Mouse (Mus musculus) layer of hippocampus, adult 2 months (tissue): Measurements from ENCODE around the gene Gzmc. TPM values are rescaled to one million over a fixed set of nuclear protein-coding genes. Genes with fewer than 3 reads are reported as not detected.
"Not testable (repeated sequence)": the region's sequence is repeated elsewhere in the genome, so short reads cannot be mapped to it uniquely, and the experiment has no call there.

Experiments
- DNase-seq, 2 experiments: peaks; one replicate each; pipeline ENCODE4 v3.0.0; 2022; ENCODE audit warnings: low spot score in 2 of 2
- H3K27ac ChIP-seq: fragments of 200-600 bp; 2 replicates; pipeline ENCODE4 v1.8.1; 2022
- H3K4me3 ChIP-seq: fragments of 200-600 bp; 2 replicates; pipeline ENCODE4 v1.8.1; 2022; ENCODE audit warnings: mild to moderate bottlenecking
- CTCF ChIP-seq: fragments of 200-600 bp; conservative IDR thresholded peaks from 2 replicates; pipeline ENCODE4 v1.8.1; 2022; ENCODE audit warnings: antibody characterized with exemption, mild to moderate bottlenecking, moderate library complexity
- long read RNA-seq, 2 experiments: library from polyadenylated mRNA; stranded (forward); transcript quantifications; one replicate each; pipeline ENCODE4 v2.0.0; 2021; ENCODE audit warnings: borderline mapping rate in 2 of 2
- total RNA-seq, 2 experiments: library from RNA; stranded (reverse); gene quantifications; 2 replicates each; pipeline ENCODE4 v1.2.3; 2021

Gene Gzmc
- total RNA-seq = not detected
- long read RNA-seq, experiment 1 = 0 reads
- long read RNA-seq, experiment 2 = 0 reads

DNA sequence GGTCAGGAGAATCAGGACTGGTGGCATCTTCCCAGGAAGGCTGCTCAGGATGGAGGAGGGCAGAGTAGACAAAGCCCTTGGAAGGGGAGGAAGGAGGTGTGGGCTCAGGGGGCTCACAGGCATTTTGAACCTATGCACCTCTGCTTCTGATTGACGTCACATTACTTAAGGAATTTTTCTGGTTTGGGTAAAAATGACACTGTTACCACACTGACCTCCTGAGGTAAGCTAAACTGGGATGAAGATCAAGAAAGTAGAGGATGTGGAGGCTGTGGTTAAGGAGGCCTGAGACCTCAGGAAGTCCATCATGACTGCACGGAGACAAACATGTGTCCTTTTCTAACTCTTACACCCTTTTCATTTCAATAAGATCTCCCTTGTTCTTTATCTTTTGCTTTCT is at the start of gene Gzmc:
Gene Gzmc, minus strand, starts transcription at position 101 of the 400 bp plus-strand sequence.
- H3K27ac ChIP-seq = no peak within 1 kb of the TSS
- DNase-seq = no peak
- no peak for TF ChIP-seq CTCF
- no peak within 1 kb of the TSS for H3K4me3 ChIP-seq

DNA sequence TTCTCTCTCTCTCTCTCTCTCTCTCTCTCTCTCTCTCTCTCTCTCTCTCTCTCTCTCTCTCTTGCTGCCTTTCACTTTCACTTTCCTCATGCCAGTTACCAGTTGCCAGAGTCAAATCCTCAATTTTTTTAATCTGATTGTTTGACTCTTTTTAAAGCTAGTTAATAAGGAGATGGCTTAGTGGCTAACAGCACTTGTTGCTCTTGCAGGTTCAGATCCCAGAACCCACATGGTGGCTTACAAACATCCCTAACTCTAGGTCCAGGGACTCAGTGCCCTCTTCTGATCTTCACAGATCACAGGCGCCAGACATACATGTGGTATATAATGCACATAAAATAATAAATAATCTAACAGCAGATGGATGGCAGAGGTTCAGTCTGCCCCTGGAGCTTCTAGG is 49.4 kb upstream of the Gzmc start:
- H3K4me3 ChIP-seq = no peak overlapping the region
- no peak for TF ChIP-seq CTCF
- DNase-seq = no peak
- H3K27ac ChIP-seq = no peak overlapping the region

DNA sequence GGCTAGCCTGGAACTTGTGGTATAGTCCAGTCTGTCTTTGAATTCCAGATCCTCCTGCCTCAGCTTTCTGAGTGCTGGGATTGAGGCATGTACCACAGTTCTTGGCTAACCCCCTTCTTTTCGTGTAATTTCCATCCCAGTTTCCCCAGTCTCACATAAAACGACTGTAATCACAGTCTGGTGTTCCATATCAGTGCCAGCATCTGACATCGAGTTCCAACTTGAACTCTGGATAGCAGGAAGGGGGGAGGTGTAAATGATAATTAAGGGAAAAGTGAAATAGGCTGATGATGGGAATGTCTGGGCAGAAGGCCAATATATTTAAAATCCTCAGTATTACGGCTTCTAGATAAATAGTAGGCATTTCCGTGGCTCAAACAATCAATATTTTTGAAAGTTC is 46.6 kb upstream of the Gzmc start:
- TF ChIP-seq CTCF = no peak
- DNase-seq = no peak
- Histone ChIP-seq H3K27ac (no peak overlapping the region), H3K4me3 (no peak overlapping the region)

DNA sequence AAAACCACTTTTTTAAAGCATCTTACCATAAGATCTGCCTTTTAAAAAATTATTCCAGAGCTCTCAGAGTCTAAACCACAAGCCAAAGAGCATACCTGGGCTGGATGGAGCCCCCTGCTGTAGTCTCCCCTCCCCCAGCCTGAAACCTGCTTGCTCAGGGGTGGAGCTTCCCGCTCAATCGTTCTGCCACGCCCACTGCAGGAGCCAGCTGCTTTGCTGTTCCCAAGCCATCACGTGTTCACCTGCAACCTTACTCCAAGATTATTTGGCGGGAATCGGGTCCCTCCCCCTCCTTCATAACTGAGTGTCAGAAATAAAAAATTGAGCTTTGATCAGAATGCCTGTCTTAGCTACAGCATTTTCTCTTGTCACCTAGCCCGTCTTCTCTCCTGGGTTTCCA is 44.2 kb upstream of the Gzmc start:
- H3K4me3 ChIP-seq, DNase-seq: not testable (repeated sequence)

DNA sequence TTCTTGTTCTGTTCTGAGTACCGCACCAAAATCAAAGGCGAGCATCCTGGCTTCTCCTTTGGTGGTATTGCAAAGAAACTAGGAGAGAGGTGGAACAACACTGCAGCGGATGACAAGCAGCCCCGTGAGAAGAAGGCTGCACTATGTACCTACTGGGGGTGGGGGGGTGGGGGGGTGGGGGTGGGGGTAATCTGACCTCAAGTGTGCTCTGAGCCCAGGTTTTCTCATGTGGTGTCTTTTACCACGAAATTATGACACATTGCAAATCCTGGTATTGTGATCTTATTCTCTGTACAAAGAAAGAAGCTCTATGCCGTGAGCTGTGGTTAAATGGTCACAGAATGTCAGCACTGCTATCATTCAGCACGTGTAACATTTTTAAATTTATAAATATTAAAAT is 41.6 kb upstream of the Gzmc start:
- not testable (repeated sequence) for DNase-seq, H3K4me3 ChIP-seq, H3K27ac ChIP-seq

More for the DNA sequence above, 44.2 kb upstream of the Gzmc start:
- not testable (repeated sequence) for H3K27ac ChIP-seq

DNA sequence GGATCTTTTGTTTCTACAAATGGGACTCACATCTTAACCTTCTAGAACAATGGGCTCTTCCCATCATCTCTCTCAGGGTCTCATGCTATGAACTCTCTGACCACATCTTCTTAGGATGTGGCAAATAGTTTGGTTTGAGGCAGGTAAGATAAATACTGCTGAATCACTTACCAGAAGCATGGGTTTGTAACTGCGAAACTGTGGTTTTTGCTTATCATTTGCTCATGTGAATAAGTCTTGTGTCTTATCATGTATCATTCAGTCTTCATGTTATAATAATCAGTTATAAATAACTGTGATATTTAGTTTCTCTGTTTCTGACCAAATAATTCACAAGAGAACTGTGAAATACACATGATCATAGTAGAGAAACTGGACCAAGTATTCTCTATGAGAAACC is 31.7 kb upstream of the Gzmc start:
- TF ChIP-seq CTCF = no peak
- Histone ChIP-seq H3K27ac (no peak overlapping the region), H3K4me3 (no peak overlapping the region)
- DNase-seq = no peak

DNA sequence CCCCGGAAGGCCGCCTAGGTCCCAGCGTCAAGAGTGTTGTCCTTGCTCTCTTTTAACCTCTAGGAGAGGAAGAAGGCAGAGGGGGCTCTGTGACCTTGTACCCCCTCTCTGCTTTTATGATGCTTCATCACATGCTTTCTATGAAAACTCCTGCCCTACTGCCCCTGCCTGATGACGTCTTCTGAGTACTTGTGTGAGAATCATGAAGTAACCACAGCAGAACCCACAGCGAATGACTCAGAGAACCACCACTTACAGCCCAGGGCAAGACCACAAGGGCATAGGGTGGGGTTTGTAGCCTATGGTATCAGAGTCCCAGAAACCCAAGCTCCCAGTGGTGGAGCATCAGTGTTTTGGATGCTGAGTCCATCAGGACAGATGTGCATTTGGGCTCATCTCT is 27.7 kb upstream of the Gzmc start, which contains the start of gene Gzmb:
Gene Gzmb, minus strand, starts transcription at position 108 of the 400 bp plus-strand sequence.
- TF ChIP-seq CTCF = no peak
- DNase-seq = no peak
- no peak within 1 kb of the TSS for H3K4me3 ChIP-seq
- H3K27ac ChIP-seq = no peak within 1 kb of the TSS

DNA sequence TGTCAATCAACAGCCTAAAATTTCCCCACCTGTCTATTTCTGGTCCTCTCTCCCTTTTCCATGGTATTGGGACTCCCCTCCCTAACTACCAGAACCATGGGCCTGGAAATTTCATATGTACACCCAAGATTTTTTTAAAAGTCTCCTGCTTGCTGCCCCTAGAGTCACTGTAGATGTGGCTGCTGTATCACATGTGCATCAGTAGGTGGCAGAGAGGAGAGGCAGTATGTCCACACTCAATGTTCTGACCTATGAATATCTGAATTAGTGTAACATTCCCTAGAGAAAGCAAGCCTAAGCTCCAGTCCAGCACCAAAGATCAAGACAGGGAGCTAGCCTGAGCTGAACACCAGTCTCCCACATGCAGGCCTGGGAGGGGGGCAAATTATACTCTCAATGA is 6.0 kb upstream of the Gzmc start:
- TF ChIP-seq CTCF = peak; percentile 54
- Histone ChIP-seq H3K4me3 (no peak overlapping the region), H3K27ac (no peak overlapping the region)
- no peak for DNase-seq

DNA sequence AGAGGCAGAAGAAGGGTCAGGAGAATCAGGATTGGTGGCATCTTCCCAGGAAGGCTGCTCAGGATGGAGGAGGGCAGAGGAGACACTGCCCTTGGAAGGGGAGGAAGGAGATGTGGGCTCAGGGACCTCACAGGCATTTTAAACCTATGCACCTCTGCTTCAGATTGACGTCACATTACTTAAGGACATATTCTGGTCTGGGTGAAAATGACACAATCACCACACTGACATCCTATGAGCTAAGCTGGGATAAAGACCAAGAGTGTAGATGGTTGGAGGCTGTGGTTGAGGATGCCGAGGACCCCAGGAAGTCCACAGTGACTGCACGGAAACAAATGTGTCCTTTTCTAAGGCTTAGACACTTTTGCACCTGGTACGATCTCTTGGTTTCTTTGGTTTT is 23.1 kb downstream of the Gzmc start, which contains the start of gene Gzmf:
Gene Gzmf, minus strand, starts transcription at position 101 of the 400 bp plus-strand sequence.
- TF ChIP-seq CTCF = no peak

DNA sequence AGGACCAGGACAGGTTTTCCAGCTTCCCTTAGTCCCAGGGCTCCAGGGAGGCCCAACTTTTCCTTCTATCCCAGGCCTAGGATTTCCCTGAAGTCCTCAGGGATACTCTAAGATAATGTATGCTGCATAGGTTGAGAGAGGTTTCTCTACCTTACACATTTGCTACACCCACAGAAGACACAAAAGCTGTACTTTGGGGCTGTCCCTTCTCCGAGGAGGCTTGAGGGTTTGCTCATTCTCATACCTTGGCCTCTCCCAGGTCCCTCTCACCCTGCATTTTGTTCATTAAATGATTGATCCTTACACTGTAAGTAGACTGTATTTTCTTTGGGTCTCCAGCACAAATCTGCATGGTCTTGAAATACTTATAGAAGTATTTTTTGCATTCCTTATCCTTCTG is 28.8 kb downstream of the Gzmc start:
- Histone ChIP-seq H3K27ac (no peak overlapping the region), H3K4me3 (no peak overlapping the region)
- TF ChIP-seq CTCF = no peak
- DNase-seq = no peak

More for the DNA sequence above, 23.1 kb downstream of the Gzmc start, which contains the start of gene Gzmf:
- no peak within 1 kb of the TSS for H3K4me3 ChIP-seq
- no peak within 1 kb of the TSS for H3K27ac ChIP-seq
- no peak for DNase-seq

DNA sequence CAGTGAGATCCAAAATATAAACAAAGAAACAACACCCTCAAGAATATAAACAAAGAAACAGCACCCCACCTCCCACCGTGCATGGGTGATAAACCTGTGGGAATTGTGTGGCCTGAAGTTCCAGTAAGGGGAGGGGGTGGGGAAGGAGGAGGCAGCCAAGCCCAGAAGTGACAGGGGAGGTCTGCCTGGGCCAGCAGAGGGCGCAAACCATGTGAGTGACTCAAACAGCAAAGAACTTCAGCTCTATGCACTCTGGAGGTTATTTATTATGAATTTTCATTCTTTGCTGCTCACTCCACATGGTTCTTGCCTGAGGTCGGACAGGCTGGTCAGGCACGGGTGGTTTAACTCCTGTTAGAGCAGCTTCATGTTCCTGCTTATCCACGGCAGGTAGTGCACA is 29.4 kb downstream of the Gzmc start:
- H3K4me3 ChIP-seq, H3K27ac ChIP-seq: not testable (repeated sequence)
- peak; percentile 71 for TF ChIP-seq CTCF
- peak in 1 of 2 experiments; percentile 24 for DNase-seq

DNA sequence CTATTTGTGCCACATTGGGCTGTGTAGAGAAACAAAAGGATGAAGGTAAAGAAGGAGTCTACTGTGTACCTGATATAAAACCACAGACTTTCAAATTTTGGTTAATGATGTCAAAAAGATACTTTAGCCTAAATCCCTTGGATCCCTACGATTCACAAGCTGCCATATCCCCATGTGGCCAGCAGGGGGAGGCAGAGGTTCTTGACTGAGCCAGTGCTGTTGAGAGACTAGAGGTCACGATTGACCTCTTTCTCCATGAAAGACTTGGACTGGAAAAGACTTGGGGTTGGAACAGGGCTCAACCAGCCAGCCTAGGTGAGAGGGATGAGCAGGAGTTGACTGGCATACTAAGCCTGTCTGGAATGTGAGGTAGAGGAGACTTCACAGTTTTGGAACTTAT is 30.5 kb downstream of the Gzmc start:
- peak; percentile 38 to 78 for DNase-seq
- TF ChIP-seq CTCF = peak; percentile 94
- Histone ChIP-seq H3K27ac (no peak overlapping the region), H3K4me3 (no peak overlapping the region)

DNA sequence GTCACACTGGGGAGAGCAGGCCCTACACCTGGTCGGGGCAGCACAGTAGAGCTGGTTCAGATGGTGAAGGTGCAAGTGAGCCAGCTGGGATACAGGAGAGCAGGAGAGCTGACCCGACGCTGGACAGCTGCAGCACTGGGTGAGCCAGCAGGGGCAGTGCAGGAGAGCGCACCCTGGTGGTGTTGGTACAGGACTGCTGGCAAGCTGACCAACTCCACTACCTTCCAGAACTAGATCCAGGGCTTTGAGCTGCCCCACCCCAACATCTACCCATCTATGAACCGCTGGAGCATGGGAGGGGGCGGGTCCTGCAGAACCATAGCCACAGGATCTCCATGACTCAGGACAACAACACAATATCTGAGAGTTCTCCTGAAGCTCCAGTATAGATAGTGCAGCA is 47.5 kb downstream of the Gzmc start:
- peak; percentile 46 for TF ChIP-seq CTCF
- DNase-seq = no peak
- H3K27ac ChIP-seq = no peak overlapping the region
- H3K4me3 ChIP-seq = no peak overlapping the region

DNA sequence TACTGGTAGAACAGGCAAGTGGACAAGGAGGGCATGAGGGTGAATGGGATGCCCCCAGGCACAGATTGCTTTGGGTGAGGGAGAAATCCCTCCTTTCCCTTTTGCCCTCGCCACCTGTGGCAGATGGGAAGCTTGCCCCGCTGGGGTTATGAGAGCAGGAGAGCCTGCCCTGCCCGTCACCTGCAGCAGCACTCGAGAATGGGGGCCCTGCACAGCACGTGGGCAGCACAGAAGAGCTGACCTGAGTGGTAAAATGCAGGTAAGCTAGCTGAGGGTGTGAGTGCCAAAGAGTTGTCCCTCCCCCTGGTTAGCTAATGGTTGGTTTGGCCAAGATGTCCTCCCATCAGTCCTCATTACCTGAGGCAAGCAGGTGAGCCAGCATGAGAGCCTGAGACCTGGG is 47.9 kb downstream of the Gzmc start:
- no peak for TF ChIP-seq CTCF
- DNase-seq = no peak
- Histone ChIP-seq H3K27ac (no peak overlapping the region), H3K4me3 (no peak overlapping the region)

Other genes with a start within 250 kb of the Gzmc start
- gene Mcpt1, start 216.7 kb downstream of the Gzmc start, total RNA-seq = not detected
- not detected for gene Mcpt9, start 204.2 kb downstream of the Gzmc start, total RNA-seq
- gene Mcpt2, start 192.6 kb downstream of the Gzmc start, total RNA-seq = not detected
- gene Mcpt4, start 172.3 kb downstream of the Gzmc start, total RNA-seq = under 1 TPM; 0.54 to 1.00 TPM
- gene Mcpt8, start 149.4 kb downstream of the Gzmc start, total RNA-seq = not detected
- not detected for gene Ctsg, start 132.1 kb downstream of the Gzmc start, total RNA-seq
- gene Gzme, start 114.0 kb downstream of the Gzmc start, total RNA-seq = not detected
- gene Gzmd, start 102.0 kb downstream of the Gzmc start, total RNA-seq = not detected
- not detected for gene Gzmg, start 75.1 kb downstream of the Gzmc start, total RNA-seq
- not detected for gene Gzmn, start 60.1 kb downstream of the Gzmc start, total RNA-seq
- not detected for gene Gzmf, start 23.2 kb downstream of the Gzmc start, total RNA-seq
- not detected for gene Gzmb, start 27.6 kb upstream of the Gzmc start, total RNA-seq
- gene Atp12a, start 130.4 kb upstream of the Gzmc start, total RNA-seq = not detected
- under 1 TPM; 0.51 to 0.79 TPM for gene Rnf17, start 167.9 kb upstream of the Gzmc start, total RNA-seq